Mouse (Mus musculus): Measurements from ENCODE around the gene Gm21518.
"Not testable (repeated sequence)": the region's sequence is repeated elsewhere in the genome, so short reads cannot be mapped to it uniquely, and the experiment has no call there.

Gene Gm21518

DNA sequence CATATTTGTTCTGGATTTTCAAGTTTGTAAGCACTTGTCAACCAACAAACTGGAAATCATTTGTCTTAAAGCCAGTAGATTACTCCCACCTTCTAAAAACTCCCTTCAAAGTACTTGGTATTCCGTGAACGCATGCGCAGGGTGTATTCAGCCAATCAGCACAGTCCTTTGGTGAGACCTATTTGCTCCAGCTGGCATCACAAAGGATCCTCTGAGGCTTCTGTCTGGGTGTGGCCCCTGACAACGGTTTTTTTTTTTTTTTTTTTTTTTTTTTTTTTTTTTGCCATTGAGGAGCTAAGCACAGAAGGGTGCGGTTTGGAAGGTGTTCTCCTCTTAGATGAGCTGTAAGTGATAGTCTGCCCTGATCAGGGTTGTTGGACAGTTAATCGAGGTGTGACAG lies at the start of gene Gm21518:
Gene Gm21518, plus strand, starts transcription at position 301 of the 400 bp plus-strand sequence.
- H3K9me3 ChIP-seq (ENCODE audit: low read length); H3K4me1 ChIP-seq (replicated peaks; ENCODE audit: low read depth, low read length); H3K4me3 ChIP-seq (replicated peaks; ENCODE audit: low read length); H3K27me3 ChIP-seq (ENCODE audit: insufficient read depth, low read length); H3K36me3 ChIP-seq (ENCODE audit: insufficient read depth, low read length): not testable (repeated sequence)

Data from E14TG2a.4 (cell line).